Mouse (Mus musculus): Measurements from ENCODE around the gene Vmn1r219.

DNA sequence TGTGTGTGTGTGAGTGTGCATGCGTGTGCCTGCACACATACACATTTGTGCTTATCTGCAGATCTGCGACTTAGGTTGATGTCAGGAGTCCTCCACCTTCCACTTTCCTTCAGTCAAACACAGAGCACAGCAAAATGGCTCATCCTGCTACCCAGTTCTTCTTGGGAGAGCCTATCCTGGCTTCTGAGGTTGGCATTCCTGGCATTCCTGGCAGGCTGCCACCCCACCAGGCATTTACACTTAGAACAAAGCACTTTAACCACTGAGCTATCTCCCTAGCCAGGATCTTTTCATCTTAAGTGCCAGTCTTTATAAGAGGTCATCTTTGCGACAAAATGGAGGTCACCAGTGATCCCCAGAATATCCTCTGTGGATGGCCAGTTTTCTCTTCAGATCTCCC, 1.3 kb upstream of the Vmn1r219 start:
- TF ChIP-seq CTCF (conservative IDR thresholded peaks at IDR 0.05; ENCODE audit: low read length) (no peak), NANOG (IDR thresholded peaks at IDR 0.05; ENCODE audit: borderline replicate concordance, low read length) (0 out of 2 replicates have a peak, but pooled peaks have one; percentile 6), POU5F1 (IDR thresholded peaks at IDR 0.05; ENCODE audit: borderline replicate concordance, low read length) (no peak)

Measured in E14TG2a.4 (cell line).